Mouse (Mus musculus) cerebellum, postnatal 25 days (tissue): ENCODE data around the gene Neil3.
"Not testable (repeated sequence)": the region's sequence is repeated elsewhere in the genome, so short reads cannot be mapped to it uniquely, and the experiment has no call there.

Source experiments
- DNase-seq, 2 experiments: peaks; one replicate each; pipeline ENCODE4 v3.0.0; 2021; ENCODE audit warnings: mixed read lengths in 2 of 2

The Neil3 gene

GRCm38 (mm10) chr8:53638495-53639171, at the start of gene Neil3:
TSS of gene Neil3 (minus strand) at chr8:53639065.
- DNase-seq: peak; percentile 39 to 68

- peak; percentile 70 to 76 for DNase-seq
These were observed 42.0 kb upstream of the Neil3 start for GRCm38 (mm10) chr8:53680846-53681245.

GRCm38 (mm10) chr8:53663946-53664345, 25.1 kb upstream of the Neil3 start:
- DNase-seq: peak; percentile 45 to 66

GRCm38 (mm10) chr8:53661436-53661835, 22.6 kb upstream of the Neil3 start:
- DNase-seq: no peak

- no peak for DNase-seq
These were observed 8.2 kb downstream of the Neil3 start for GRCm38 (mm10) chr8:53630618-53631017.

- no peak for DNase-seq
These were observed 9.9 kb downstream of the Neil3 start for GRCm38 (mm10) chr8:53628864-53629415.

GRCm38 (mm10) chr8:53623425-53623824, 15.4 kb downstream of the Neil3 start:
- DNase-seq: no peak

- DNase-seq: no peak
These were observed 19.7 kb downstream of the Neil3 start for GRCm38 (mm10) chr8:53619196-53619595.

- no peak for DNase-seq
These were observed 24.6 kb downstream of the Neil3 start for GRCm38 (mm10) chr8:53614288-53614646.

- DNase-seq: no peak
These were observed 25.1 kb downstream of the Neil3 start for GRCm38 (mm10) chr8:53613577-53614287.

GRCm38 (mm10) chr8:53612297-53612696, 26.6 kb downstream of the Neil3 start:
- peak in 1 of 2 experiments; percentile 6 for DNase-seq

GRCm38 (mm10) chr8:53607040-53607439, 31.8 kb downstream of the Neil3 start:
- peak; percentile 6 to 19 for DNase-seq

- DNase-seq: no peak
These were observed 34.0 kb downstream of the Neil3 start for GRCm38 (mm10) chr8:53604906-53605305.

GRCm38 (mm10) chr8:53603672-53604071, 35.2 kb downstream of the Neil3 start:
- no peak for DNase-seq

GRCm38 (mm10) chr8:53600826-53601225, 38.0 kb downstream of the Neil3 start:
- DNase-seq: no peak

GRCm38 (mm10) chr8:53600025-53600811, 38.6 kb downstream of the Neil3 start:
- no peak for DNase-seq

GRCm38 (mm10) chr8:53598101-53598500, 40.8 kb downstream of the Neil3 start:
- DNase-seq: no peak

- DNase-seq: no peak
These were observed 47.1 kb downstream of the Neil3 start for GRCm38 (mm10) chr8:53591777-53592176.

GRCm38 (mm10) chr8:53573600-53573999, 65.3 kb downstream of the Neil3 start:
- no peak for DNase-seq

- DNase-seq: no peak
These were observed 72.6 kb downstream of the Neil3 start for GRCm38 (mm10) chr8:53566223-53566622.

- DNase-seq: no peak
These were observed 76.3 kb downstream of the Neil3 start for GRCm38 (mm10) chr8:53562441-53563040.

- DNase-seq: no peak
These were observed 99.3 kb downstream of the Neil3 start for GRCm38 (mm10) chr8:53539585-53539984.

GRCm38 (mm10) chr8:53538049-53538448, 100.8 kb downstream of the Neil3 start:
- not testable (repeated sequence) for DNase-seq
